Mouse (Mus musculus): ENCODE results near the gene 2310034C09Rik. TPM values are rescaled to one million over a fixed set of nuclear protein-coding genes. Genes with fewer than 3 reads are reported as not detected.
"Not testable (repeated sequence)": the region's sequence is repeated elsewhere in the genome, so short reads cannot be mapped to it uniquely, and the experiment has no call there.

The 2310034C09Rik gene
- polyA plus RNA-seq, 1 experiment, result not detected

DNA sequence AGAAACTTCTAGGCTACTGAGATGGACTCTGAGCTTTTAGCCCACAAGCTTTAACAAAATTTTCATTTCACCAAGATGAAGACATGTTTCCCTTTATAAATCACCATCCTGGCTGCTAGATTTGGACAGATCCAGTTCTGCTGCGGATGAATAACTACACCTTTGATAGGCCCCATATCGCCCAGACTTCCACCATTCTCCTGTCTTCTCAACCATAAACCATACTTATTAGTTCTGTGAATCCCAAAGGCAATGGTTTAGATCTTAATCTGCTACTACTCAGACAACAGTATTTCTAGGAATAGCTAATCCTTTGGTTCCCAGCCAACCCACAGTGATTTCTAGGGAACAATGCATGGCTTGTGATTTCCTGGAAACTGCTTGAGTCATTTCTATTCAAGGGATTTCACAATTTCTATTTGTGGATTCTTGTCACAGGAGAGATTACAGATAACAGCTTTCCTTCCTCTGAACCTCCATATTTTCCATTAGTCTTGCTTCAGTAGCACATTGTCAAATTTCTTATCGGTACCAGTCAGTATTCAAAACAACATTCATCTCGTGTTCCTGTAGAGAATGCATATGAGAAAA, 13.8 kb upstream of the 2310034C09Rik start:
- Histone ChIP-seq H3K27ac (ENCODE audit: insufficient read depth, low read depth, low read length) (no peak overlapping the region), H3K4me3 (ENCODE audit: insufficient read depth, low read depth, low read length) (no peak overlapping the region), H3K4me1 (ENCODE audit: control insufficient read depth, insufficient read depth, low read length) (no peaks in the 10 kb centered on the region), H3K27me3 (replicated peaks; ENCODE audit: control insufficient read depth, insufficient read depth, low read length) (no peaks in the 10 kb centered on the region), H3K36me3 (ENCODE audit: control insufficient read depth, insufficient read depth, low read length) (no peaks in the 10 kb centered on the region)
- 48% methylated on average over 4 of the region's 4 CpGs for WGBS
- peak; percentile 6 for DNase-seq
- no peak for TF ChIP-seq CTCF (conservative IDR thresholded peaks at IDR 0.05; ENCODE audit: insufficient read depth, insufficient read length, low read depth, low read length)
- TF ChIP-seq POLR2A (IDR thresholded peaks at IDR 0.05; ENCODE audit: low read depth, low read length), result no peak

- H3K36me3 ChIP-seq (ENCODE audit: control insufficient read depth, insufficient read depth, low read length), result no peaks in the 10 kb centered on the region
- H3K27me3 ChIP-seq (replicated peaks; ENCODE audit: control insufficient read depth, insufficient read depth, low read length), result no peaks in the 10 kb centered on the region
- H3K27ac ChIP-seq (ENCODE audit: insufficient read depth, low read depth, low read length), result no peak overlapping the region
- no peak for TF ChIP-seq CTCF (conservative IDR thresholded peaks at IDR 0.05; ENCODE audit: insufficient read depth, insufficient read length, low read depth, low read length)
- TF ChIP-seq POLR2A (IDR thresholded peaks at IDR 0.05; ENCODE audit: low read depth, low read length), result no peak
- no peak for DNase-seq
- WGBS, result 47% methylated on average over 4 of the region's 4 CpGs
- no peak overlapping the region for H3K4me3 ChIP-seq (ENCODE audit: insufficient read depth, low read depth, low read length)
- H3K4me1 ChIP-seq (ENCODE audit: control insufficient read depth, insufficient read depth, low read length), result no peaks in the 10 kb centered on the region
These were observed 10.7 kb upstream of the 2310034C09Rik start for GRCm38 (mm10) chr16:88747943-88748342.

DNA sequence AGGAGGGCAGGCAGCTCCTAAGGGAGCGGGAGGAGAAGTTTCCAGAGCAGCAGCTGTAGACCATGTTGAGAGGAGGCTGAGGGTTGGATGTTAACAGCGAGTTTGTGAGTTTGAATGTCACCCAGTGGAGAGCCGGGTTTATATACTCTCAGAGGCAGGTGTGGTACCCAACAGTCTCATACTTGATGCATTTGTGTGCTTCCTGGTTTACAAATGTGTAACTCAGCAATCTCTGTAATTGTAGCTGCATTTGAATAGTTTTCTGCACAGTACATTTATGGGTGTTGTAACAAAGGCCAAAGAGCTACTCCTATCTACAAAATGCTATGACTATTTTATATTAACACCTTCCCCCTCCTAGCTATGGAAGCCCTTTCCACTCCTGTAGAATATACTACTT, 7.1 kb upstream of the 2310034C09Rik start, which contains the start of gene Krtap13:
Krtap13 (minus strand) TSS at position 101 of the 400 bp plus-strand sequence.
- H3K27me3 ChIP-seq (replicated peaks; ENCODE audit: control insufficient read depth, insufficient read depth, low read length); H3K4me3 ChIP-seq (ENCODE audit: insufficient read depth, low read depth, low read length); H3K36me3 ChIP-seq (ENCODE audit: control insufficient read depth, insufficient read depth, low read length); DNase-seq; H3K4me1 ChIP-seq (ENCODE audit: control insufficient read depth, insufficient read depth, low read length); H3K27ac ChIP-seq (ENCODE audit: insufficient read depth, low read depth, low read length): not testable (repeated sequence)
- WGBS, result 88% methylated on average over 3 of the region's 3 CpGs

GRCm38 (mm10) chr16:88774106-88774505, 15.5 kb downstream of the 2310034C09Rik start, which contains the start of gene 2310057N15Rik:
TSS of gene 2310057N15Rik (minus strand) at chr16:88774206.
- Histone ChIP-seq H3K27ac (ENCODE audit: insufficient read depth, low read depth, low read length) (no peak within 1 kb of the TSS), H3K4me1 (ENCODE audit: control insufficient read depth, insufficient read depth, low read length) (no peaks in the 10 kb centered on the region), H3K36me3 (ENCODE audit: control insufficient read depth, insufficient read depth, low read length) (no peaks in the 10 kb centered on the region), H3K4me3 (ENCODE audit: insufficient read depth, low read depth, low read length) (no peak within 1 kb of the TSS), H3K27me3 (replicated peaks; ENCODE audit: control insufficient read depth, insufficient read depth, low read length) (no peaks in the 10 kb centered on the region)
- TF ChIP-seq POLR2A (IDR thresholded peaks at IDR 0.05; ENCODE audit: low read depth, low read length) (no peak), CTCF (conservative IDR thresholded peaks at IDR 0.05; ENCODE audit: insufficient read depth, insufficient read length, low read depth, low read length) (no peak)
- no peak for DNase-seq
- 86% methylated on average over 2 of the region's 2 CpGs for WGBS

DNA sequence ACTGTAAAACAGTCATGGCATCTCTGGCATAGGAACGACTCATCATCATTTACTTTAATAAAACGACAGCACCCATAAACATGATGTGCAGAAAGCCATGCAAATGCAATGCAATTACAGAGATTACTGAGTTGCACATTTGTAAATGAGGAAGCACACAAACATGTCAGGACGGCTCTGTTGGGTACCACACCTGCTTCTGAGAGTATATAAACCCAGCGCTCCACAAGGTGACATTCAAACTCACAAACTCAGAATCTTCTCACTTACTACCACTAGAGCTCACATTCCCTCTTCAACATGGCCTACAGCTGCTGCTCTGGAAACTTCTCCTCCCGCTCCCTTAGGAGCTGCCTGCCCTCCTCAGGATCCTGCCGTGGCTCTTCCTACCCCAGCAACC, 18.9 kb downstream of the 2310034C09Rik start, which contains the start of gene Gm5965:
Gm5965 (plus strand) TSS at position 301 of the 400 bp plus-strand sequence.
- WGBS, result 86% methylated on average over 6 of the region's 6 CpGs
- no peak within 1 kb of the TSS for H3K4me3 ChIP-seq (ENCODE audit: insufficient read depth, low read depth, low read length)
- no peak within 1 kb of the TSS for H3K27ac ChIP-seq (ENCODE audit: insufficient read depth, low read depth, low read length)
- no peaks in the 10 kb centered on the region for H3K36me3 ChIP-seq (ENCODE audit: control insufficient read depth, insufficient read depth, low read length)
- no peaks in the 10 kb centered on the region for H3K27me3 ChIP-seq (replicated peaks; ENCODE audit: control insufficient read depth, insufficient read depth, low read length)
- no peak for DNase-seq
- TF ChIP-seq CTCF (conservative IDR thresholded peaks at IDR 0.05; ENCODE audit: insufficient read depth, insufficient read length, low read depth, low read length) (no peak), POLR2A (IDR thresholded peaks at IDR 0.05; ENCODE audit: low read depth, low read length) (no peak)
- no peaks in the 10 kb centered on the region for H3K4me1 ChIP-seq (ENCODE audit: control insufficient read depth, insufficient read depth, low read length)

GRCm38 (mm10) chr16:88786786-88787185, 28.1 kb downstream of the 2310034C09Rik start:
- Histone ChIP-seq H3K27me3 (replicated peaks; ENCODE audit: control insufficient read depth, insufficient read depth, low read length) (no peaks in the 10 kb centered on the region), H3K4me1 (ENCODE audit: control insufficient read depth, insufficient read depth, low read length) (no peaks in the 10 kb centered on the region), H3K36me3 (ENCODE audit: control insufficient read depth, insufficient read depth, low read length) (no peaks in the 10 kb centered on the region), H3K4me3 (ENCODE audit: insufficient read depth, low read depth, low read length) (no peak overlapping the region), H3K27ac (ENCODE audit: insufficient read depth, low read depth, low read length) (no peak overlapping the region)
- DNase-seq, result no peak
- TF ChIP-seq POLR2A (IDR thresholded peaks at IDR 0.05; ENCODE audit: low read depth, low read length) (no peak), CTCF (conservative IDR thresholded peaks at IDR 0.05; ENCODE audit: insufficient read depth, insufficient read length, low read depth, low read length) (no peak)
- 86% methylated on average over 2 of the region's 2 CpGs for WGBS

Other genes with a start within 250 kb of the 2310034C09Rik start
- gene Cldn8, start 195.7 kb upstream of the 2310034C09Rik start, polyA plus RNA-seq (2012; rRNA removed), result 46.8 and 49.4 TPM in 2 replicates
- not detected in 2 replicates for gene Krtap24-1, start 146.6 kb upstream of the 2310034C09Rik start, polyA plus RNA-seq (2012; rRNA removed)
- gene 2310079G19Rik, start 131.2 kb upstream of the 2310034C09Rik start, polyA plus RNA-seq (2012; rRNA removed), result not detected in 2 replicates
- gene Krtap26-1, start 111.1 kb upstream of the 2310034C09Rik start, polyA plus RNA-seq (2012; rRNA removed), result not detected in 2 replicates
- gene Krtap27-1, start 87.2 kb upstream of the 2310034C09Rik start, polyA plus RNA-seq (2012; rRNA removed), result not detected in 2 replicates
- gene 2310061N02Rik, start 50.9 kb upstream of the 2310034C09Rik start, polyA plus RNA-seq (2012; rRNA removed), result not detected in 2 replicates
- not detected in 2 replicates for gene Krtap13-1, start 30.0 kb upstream of the 2310034C09Rik start, polyA plus RNA-seq (2012; rRNA removed)
- not detected in 2 replicates for gene Krtap13, start 7.2 kb upstream of the 2310034C09Rik start, polyA plus RNA-seq (2012; rRNA removed)
- not detected in 2 replicates for gene 2310057N15Rik, start 15.4 kb downstream of the 2310034C09Rik start, polyA plus RNA-seq (2012; rRNA removed)
- gene Gm5965, start 19.0 kb downstream of the 2310034C09Rik start, polyA plus RNA-seq (2012; rRNA removed), result not detected in 2 replicates
- not detected in 2 replicates for gene Gm20741, start 53.4 kb downstream of the 2310034C09Rik start, polyA plus RNA-seq (2012; rRNA removed)
- gene Krtap15, start 61.4 kb downstream of the 2310034C09Rik start, polyA plus RNA-seq (2012; rRNA removed), result not detected in 2 replicates
- gene Krtap14, start 67.3 kb downstream of the 2310034C09Rik start, polyA plus RNA-seq (2012; rRNA removed), result not detected in 2 replicates
- not detected in 2 replicates for gene Krtap19-1, start 110.6 kb downstream of the 2310034C09Rik start, polyA plus RNA-seq (2012; rRNA removed)
- not detected in 2 replicates for gene Krtap19-2, start 115.4 kb downstream of the 2310034C09Rik start, polyA plus RNA-seq (2012; rRNA removed)
- not detected in 2 replicates for gene Krtap19-3, start 119.2 kb downstream of the 2310034C09Rik start, polyA plus RNA-seq (2012; rRNA removed)
- not detected in 2 replicates for gene Krtap19-4, start 126.2 kb downstream of the 2310034C09Rik start, polyA plus RNA-seq (2012; rRNA removed)
- not detected in 2 replicates for gene Krtap19-5, start 137.6 kb downstream of the 2310034C09Rik start, polyA plus RNA-seq (2012; rRNA removed)
- not detected in 2 replicates for gene Krtap19-9b, start 173.4 kb downstream of the 2310034C09Rik start, polyA plus RNA-seq (2012; rRNA removed)
- not detected in 2 replicates for gene Krtap16-3, start 204.0 kb downstream of the 2310034C09Rik start, polyA plus RNA-seq (2012; rRNA removed)